Mouse (Mus musculus) G1E (cell line): Measurements from ENCODE around the gene Tifa.

ENCODE experiments used
- CTCF ChIP-seq: IDR thresholded peaks from 2 replicates; pipeline ENCODE4 v1.5.1; 2012; ENCODE audit warnings: low read depth, low read length, inconsistent platforms, mixed read lengths
- POLR2AphosphoS5 ChIP-seq: IDR thresholded peaks from 2 replicates; pipeline ENCODE4 v1.6.1; 2012; ENCODE audit warnings: low read depth, low read length, inconsistent platforms; ENCODE audit not compliant: insufficient replicate concordance
- TAL1 ChIP-seq: conservative IDR thresholded peaks from 2 replicates; pipeline ENCODE4 v1.6.1; 2012; ENCODE audit warnings: low read depth, low read length, inconsistent platforms, mixed read lengths

GRCm38 (mm10) chr3:127809103-127809502 is 19.5 kb downstream of the Tifa start:
- TF ChIP-seq CTCF (no peak), TAL1 (no peak), POLR2AphosphoS5 (no peak)
